Mouse (Mus musculus): Measurements from ENCODE around the gene Acot3. TPM values are rescaled to one million over a fixed set of nuclear protein-coding genes. Genes with fewer than 3 reads are reported as not detected.
"Not testable (repeated sequence)": the region's sequence is repeated elsewhere in the genome, so short reads cannot be mapped to it uniquely, and the experiment has no call there.

The Acot3 gene
- polyA plus RNA-seq, 1 experiment from 2014 or later = 0.34 TPM

DNA sequence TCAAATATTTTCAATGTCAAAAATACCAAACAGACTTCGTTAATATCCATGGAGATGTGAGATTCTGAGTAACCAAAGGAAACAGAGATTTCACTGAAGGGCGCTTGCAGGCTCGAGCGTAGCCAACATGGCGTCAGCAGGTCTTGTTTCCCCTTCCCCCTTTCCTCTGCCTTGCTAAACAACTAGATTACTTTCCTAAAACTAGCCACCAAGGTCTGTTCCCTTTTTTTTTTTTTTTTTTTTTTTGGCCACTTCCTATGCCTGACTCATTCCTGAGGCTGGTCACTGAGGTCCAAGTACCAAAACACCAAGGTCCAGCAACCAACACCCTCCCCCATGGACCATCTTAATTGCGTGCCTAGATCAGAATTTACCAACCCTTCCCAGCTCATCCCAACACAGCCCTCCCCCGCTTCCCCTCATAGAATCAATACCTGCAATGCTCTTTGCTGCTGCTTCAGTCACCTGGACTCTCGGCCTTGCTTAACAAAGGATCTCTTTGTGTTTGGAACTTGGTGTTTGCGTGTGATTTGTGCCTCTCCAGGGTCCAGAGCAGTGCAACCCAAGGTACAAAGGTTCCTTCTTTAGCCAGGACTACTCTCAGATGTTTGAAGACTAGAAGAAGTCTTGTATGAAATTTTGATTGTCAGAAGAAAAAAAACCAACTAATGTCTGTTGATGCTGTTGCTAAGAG lies 28.7 kb upstream of the Acot3 start:
- Histone ChIP-seq H3K4me3 (no peak overlapping the region), H3K27ac (peak overlapping the region; percentile 7; the same call in 1 of the 2 replicates), H3K4me1 (no peaks in the 10 kb centered on the region), H3K9ac (no peak overlapping the region), H3K4me2 (replicated peaks) (no peak overlapping the region), H3K27me3 (no peaks in the 10 kb centered on the region), H3K36me3 (no peaks in the 10 kb centered on the region), H3K9me3 (replicated peaks) (no peaks in the 10 kb centered on the region)
- WGBS = 82% methylated on average over 9 of the region's 9 CpGs
- no peak for ATAC-seq (ENCODE audit: low FRiP score)

DNA sequence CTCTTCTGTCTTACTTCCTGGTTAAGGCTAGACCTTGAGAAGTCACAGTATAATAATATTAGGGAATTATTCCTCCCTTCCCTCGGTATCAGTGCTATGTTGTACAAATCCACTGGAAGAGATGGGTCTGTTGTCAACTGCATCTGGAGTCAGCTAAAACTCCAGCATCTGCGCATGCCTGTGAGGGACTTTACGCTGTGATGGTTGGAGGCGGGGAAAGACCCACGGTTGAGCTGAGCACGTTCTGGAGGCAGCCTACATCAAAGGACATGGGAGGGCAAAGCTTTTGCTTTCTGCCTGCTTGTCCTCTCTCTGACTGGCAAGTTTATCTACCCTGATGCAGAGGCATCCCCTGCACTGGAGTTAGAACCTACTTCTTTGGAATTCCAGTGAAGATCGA lies 26.1 kb upstream of the Acot3 start:
- H3K27ac ChIP-seq = no peak overlapping the region
- H3K36me3 ChIP-seq = no peaks in the 10 kb centered on the region
- H3K9me3 ChIP-seq (replicated peaks) = no peaks in the 10 kb centered on the region
- H3K9ac ChIP-seq = no peak overlapping the region
- H3K4me2 ChIP-seq (replicated peaks) = no peak overlapping the region
- H3K27me3 ChIP-seq = no peaks in the 10 kb centered on the region
- H3K4me1 ChIP-seq = no peaks in the 10 kb centered on the region
- no peak overlapping the region for H3K4me3 ChIP-seq
- ATAC-seq (ENCODE audit: low FRiP score) = no peak
- WGBS = 81% methylated on average over 7 of the region's 7 CpGs

DNA sequence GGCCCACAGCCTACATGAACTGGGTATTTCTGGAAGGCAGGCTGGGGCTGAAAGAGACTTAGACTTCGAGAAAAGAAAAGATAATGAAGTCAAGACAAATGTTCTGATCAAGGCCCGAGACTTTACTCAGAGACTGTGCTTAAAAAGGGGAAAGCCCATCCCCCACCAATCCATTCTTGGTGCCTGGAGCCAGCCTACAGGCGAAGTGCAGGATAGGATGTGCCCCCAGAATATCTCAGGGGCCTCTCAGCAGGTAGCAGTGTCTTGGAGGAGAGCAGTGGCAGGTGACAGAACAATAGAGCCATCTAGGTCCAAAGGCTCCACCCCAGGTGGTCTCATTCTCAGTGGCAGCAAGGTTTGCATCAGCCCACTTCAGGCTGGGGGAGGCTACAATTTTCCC lies 23.6 kb upstream of the Acot3 start:
- H3K36me3 ChIP-seq; H3K9ac ChIP-seq; H3K27me3 ChIP-seq; H3K27ac ChIP-seq; H3K4me1 ChIP-seq; H3K4me2 ChIP-seq (replicated peaks); H3K9me3 ChIP-seq (replicated peaks); ATAC-seq (ENCODE audit: low FRiP score); H3K4me3 ChIP-seq: not testable (repeated sequence)
- 29% methylated on average over 3 of the region's 3 CpGs for WGBS

DNA sequence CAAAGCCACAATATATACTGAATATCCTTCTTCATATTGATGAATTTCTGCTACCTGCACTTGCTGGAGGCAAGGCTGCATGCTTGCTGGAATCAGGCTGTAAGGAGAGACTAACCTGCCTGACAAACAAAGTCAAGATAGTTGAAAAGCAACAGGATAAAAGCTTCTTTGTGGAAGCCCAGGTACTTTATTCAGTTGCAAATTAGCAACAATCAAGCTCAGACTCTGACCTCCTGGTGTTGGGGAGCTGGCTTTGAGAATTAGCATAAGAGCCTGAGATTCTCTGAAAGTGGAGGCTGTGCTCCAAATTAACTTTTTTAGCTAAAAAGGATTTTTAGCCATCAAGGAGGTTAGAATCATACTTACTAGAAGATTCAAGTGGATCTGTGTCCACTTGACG lies 22.9 kb upstream of the Acot3 start:
- H3K36me3 ChIP-seq; H3K9me3 ChIP-seq (replicated peaks); H3K4me2 ChIP-seq (replicated peaks); H3K9ac ChIP-seq; H3K4me3 ChIP-seq; H3K27ac ChIP-seq; H3K4me1 ChIP-seq; H3K27me3 ChIP-seq; ATAC-seq (ENCODE audit: low FRiP score): not testable (repeated sequence)
- WGBS = 87% methylated on average over 1 of the region's 1 CpGs

DNA sequence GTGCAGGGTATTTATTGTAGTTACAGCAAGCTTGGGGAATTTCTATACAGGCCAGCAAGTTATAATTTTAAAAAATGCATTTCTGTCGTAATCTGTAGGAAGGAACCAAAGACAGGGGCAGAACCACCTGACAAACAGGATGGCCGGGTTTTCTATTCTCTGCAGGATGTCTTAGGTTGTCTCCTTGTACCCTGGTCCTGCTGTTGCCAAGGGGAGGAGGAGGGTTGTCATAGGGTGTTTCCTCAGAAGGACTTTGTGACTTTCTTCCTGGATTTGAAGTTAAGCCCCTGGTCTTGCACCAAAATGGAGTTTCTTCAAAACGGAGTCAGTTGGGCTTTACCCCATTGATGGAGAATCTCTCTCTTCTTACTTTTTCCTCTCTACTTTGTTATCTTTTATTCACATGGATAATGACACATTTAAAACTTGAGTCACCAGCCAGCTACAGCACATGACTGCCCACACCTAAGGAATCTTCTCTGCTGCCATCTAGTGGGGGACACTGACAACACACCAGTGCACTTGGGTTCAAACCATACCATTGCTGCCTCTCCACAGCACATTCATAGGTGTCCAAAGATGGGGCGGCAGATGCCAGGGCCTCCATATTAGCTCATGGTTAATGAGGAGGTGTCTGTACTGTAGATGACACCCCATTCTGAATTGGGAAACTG lies 21.1 kb upstream of the Acot3 start:
- Histone ChIP-seq H3K9me3 (replicated peaks) (no peaks in the 10 kb centered on the region), H3K27ac (no peak overlapping the region), H3K4me3 (no peak overlapping the region), H3K4me2 (replicated peaks) (no peak overlapping the region), H3K9ac (no peak overlapping the region), H3K36me3 (no peaks in the 10 kb centered on the region), H3K27me3 (no peaks in the 10 kb centered on the region), H3K4me1 (no peaks in the 10 kb centered on the region)
- ATAC-seq (ENCODE audit: low FRiP score) = 0 out of 2 replicates have a peak, but pooled peaks have one; percentile 60
- WGBS = 69% methylated on average over 4 of the region's 4 CpGs

DNA sequence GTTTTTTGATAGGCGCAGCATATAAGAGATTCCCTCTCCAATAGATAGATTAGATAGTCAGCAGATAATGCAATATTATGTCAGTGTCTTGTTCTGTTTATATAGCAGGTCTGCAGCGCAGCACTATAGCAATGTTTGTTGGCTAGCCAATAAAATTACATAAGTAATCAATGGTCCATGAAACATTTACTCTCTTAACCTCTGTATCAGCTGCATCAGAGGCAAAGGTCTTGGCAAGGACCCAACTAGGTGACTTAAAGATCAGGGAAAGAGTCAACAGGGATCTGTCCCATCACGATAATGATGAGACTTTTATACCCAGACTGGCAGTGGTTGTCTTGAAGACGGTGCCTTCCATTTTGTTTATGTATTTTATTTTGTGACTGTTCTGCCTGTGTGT lies 19.1 kb upstream of the Acot3 start:
- H3K36me3 ChIP-seq = no peaks in the 10 kb centered on the region
- H3K27ac ChIP-seq = no peak overlapping the region
- H3K4me3 ChIP-seq = no peak overlapping the region
- 93% methylated on average over 4 of the region's 4 CpGs for WGBS
- H3K4me1 ChIP-seq = no peaks in the 10 kb centered on the region
- no peak overlapping the region for H3K9ac ChIP-seq
- no peak for ATAC-seq (ENCODE audit: low FRiP score)
- no peak overlapping the region for H3K4me2 ChIP-seq (replicated peaks)
- H3K27me3 ChIP-seq = peaks cover 5% of the 10 kb centered on the region; the same call in 1 of the 2 replicates
- H3K9me3 ChIP-seq (replicated peaks) = no peaks in the 10 kb centered on the region

DNA sequence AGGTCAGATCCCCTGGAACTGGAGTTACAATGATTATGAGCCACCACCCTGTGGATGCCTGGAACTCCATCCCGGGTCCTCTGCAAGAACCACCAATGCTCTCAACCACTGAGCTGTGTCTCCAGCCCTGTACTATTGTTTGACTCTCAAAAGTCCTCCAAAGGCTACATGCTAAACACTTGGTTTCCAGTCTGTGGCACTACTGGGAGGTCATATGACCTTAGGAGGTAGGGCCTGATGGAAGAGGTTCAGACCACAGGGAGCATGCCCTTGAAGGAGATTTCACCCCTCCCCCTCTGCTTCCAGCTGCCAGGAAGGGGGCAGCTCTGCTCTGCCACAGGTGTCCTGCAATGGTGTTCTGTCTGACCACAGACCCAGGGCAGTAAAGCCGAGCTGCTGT lies 18.6 kb upstream of the Acot3 start:
- not testable (repeated sequence) for H3K4me2 ChIP-seq (replicated peaks); H3K4me3 ChIP-seq; H3K27ac ChIP-seq; H3K27me3 ChIP-seq; H3K9me3 ChIP-seq (replicated peaks); H3K9ac ChIP-seq; H3K4me1 ChIP-seq; H3K36me3 ChIP-seq; ATAC-seq (ENCODE audit: low FRiP score)
- 82% methylated on average over 2 of the region's 2 CpGs for WGBS

DNA sequence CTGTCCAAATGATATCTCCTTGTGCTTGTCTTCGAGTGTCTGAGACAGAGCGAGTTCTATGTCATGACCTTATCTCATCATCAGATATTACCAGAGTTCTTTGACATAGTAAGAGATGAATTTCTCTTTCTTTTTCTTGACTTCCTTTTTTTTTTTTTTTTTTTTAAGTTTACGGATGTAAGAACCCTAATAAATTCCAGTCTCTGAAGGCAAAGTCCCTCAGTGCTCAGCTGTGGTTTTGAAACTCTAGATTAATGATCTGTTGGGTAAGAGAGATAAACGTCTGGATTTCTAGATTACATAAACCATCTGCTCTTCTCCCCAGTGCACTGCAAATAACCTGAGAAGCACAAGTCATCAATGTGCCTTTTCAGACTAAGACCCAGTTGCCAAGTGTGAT lies 17.8 kb upstream of the Acot3 start:
- H3K27me3 ChIP-seq = peaks cover 6% of the 10 kb centered on the region; the same call in 1 of the 2 replicates
- no peak overlapping the region for H3K9ac ChIP-seq
- WGBS = 73% methylated on average over 4 of the region's 4 CpGs
- H3K4me3 ChIP-seq = no peak overlapping the region
- H3K4me1 ChIP-seq = no peaks in the 10 kb centered on the region
- H3K9me3 ChIP-seq (replicated peaks) = no peaks in the 10 kb centered on the region
- H3K36me3 ChIP-seq = no peaks in the 10 kb centered on the region
- no peak for ATAC-seq (ENCODE audit: low FRiP score)
- H3K27ac ChIP-seq = no peak overlapping the region
- H3K4me2 ChIP-seq (replicated peaks) = no peak overlapping the region

DNA sequence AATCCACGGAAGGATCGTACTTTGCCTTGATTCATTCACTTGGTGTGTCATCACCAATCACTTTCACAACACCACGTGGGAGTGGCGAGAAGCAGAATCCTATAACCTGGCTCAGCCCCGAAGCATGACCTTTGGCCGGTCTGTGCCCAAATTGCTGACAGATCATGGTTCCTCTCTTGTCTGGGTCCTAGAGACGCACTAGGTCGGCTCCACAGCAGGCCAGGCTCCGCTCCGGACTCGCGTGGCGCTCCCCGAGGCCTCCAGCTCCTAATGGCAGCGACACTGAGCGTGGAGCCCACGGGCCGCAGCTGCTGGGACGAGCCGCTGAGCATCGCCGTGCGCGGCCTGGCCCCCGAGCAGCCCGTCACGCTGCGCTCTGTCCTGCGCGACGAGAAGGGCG lies 13.7 kb upstream of the Acot3 start, which contains the start of gene Acot4:
Acot4 (plus strand) TSS at position 139 of the 400 bp plus-strand sequence.
- H3K4me1 ChIP-seq, H3K27ac ChIP-seq, H3K27me3 ChIP-seq, H3K36me3 ChIP-seq: not testable (repeated sequence)
- Histone ChIP-seq H3K9me3 (replicated peaks) (peaks cover 12% of the 10 kb centered on the region), H3K4me3 (peak within 1 kb of the TSS; percentile 42), H3K9ac (peak within 1 kb of the TSS; percentile 59), H3K4me2 (replicated peaks) (peak within 1 kb of the TSS; percentile 58)
- peak; percentile 8; the same call in 1 of the 2 replicates for ATAC-seq (ENCODE audit: low FRiP score)
- WGBS = 11% methylated on average over 25 of the region's 32 CpGs

DNA sequence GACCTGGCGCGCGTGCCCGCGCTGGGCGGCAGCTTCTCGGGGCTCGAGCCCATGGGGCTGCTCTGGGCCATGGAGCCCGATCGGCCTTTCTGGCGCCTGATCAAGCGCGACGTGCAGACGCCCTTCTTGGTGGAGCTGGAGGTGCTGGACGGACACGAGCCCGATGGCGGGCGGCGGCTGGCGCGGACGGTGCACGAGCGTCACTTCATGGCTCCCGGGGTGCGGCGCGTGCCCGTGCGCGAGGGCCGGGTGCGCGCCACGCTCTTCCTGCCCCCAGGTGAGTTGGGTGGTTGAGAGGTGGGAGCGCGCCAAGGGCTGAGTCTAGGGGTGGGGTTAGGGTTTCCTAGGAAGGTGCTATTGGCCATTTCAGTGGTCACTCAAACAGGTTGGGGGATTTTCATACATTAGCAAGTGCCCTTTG lies 13.2 kb upstream of the Acot3 start, which contains the start of gene Gm49366:
Gm49366 (plus strand) TSS at position 245 of the 421 bp plus-strand sequence.
- ATAC-seq (ENCODE audit: low FRiP score) = peak; percentile 46; the same call in 1 of the 2 replicates
- H3K36me3 ChIP-seq, H3K4me1 ChIP-seq, H3K27me3 ChIP-seq, H3K27ac ChIP-seq: not testable (repeated sequence)
- peaks cover 12% of the 10 kb centered on the region for H3K9me3 ChIP-seq (replicated peaks)
- peak within 1 kb of the TSS; percentile 42 for H3K4me3 ChIP-seq
- H3K4me2 ChIP-seq (replicated peaks) = peak within 1 kb of the TSS; percentile 58
- H3K9ac ChIP-seq = peak within 1 kb of the TSS; percentile 59
- 6% methylated on average over 39 of the region's 39 CpGs for WGBS

DNA sequence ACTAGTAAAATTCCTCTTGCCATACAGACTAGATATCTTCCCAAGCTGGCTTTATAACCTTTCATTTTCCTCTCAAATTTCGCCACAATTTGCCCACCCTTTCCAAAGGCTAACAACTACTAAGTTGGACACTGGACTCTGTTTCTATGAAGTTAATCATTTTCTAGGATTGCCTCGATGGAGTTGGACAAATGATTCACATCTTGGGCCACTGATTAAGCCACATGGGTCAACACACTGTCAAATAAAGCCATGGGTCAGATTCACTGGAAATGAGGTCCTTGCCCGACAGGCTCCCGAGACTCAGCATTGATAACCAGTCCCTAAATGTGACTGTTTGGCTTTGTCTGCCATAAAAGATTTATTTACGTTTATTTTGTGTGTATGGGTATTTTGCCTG lies 9.7 kb upstream of the Acot3 start:
- Histone ChIP-seq H3K36me3 (no peaks in the 10 kb centered on the region), H3K4me2 (replicated peaks) (no peak overlapping the region), H3K4me1 (no peaks in the 10 kb centered on the region), H3K9me3 (replicated peaks) (peaks cover 12% of the 10 kb centered on the region), H3K4me3 (no peak overlapping the region), H3K9ac (no peak overlapping the region), H3K27ac (no peak overlapping the region), H3K27me3 (peaks cover 6% of the 10 kb centered on the region; the same call in 1 of the 2 replicates)
- no peak for ATAC-seq (ENCODE audit: low FRiP score)
- WGBS = 87% methylated on average over 5 of the region's 5 CpGs

DNA sequence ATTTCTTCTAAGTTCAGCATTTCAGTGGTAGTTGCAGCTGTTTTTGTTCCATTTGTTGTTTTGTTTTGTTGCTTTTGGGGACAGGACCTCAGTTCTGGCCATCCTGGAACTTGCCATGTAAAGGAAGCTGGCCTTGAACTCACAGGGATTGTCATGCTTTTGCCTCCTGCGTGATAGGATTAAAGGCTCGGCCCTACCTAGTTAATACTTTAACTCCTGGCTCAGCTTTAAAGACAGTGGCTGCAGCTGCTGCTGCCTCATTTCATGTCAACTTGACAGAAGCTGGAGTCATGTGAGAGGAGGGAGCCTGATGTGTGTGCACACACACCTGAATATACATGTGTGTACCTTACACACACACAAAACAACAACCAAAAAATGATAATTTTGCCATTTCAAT lies 7.9 kb upstream of the Acot3 start:
- 76% methylated on average over 2 of the region's 2 CpGs for WGBS
- Histone ChIP-seq H3K27me3 (no peaks in the 10 kb centered on the region), H3K27ac (no peak overlapping the region), H3K4me1 (no peaks in the 10 kb centered on the region), H3K9ac (no peak overlapping the region), H3K4me2 (replicated peaks) (no peak overlapping the region), H3K4me3 (no peak overlapping the region), H3K9me3 (replicated peaks) (peaks cover 21% of the 10 kb centered on the region), H3K36me3 (no peaks in the 10 kb centered on the region)
- no peak for ATAC-seq (ENCODE audit: low FRiP score)

DNA sequence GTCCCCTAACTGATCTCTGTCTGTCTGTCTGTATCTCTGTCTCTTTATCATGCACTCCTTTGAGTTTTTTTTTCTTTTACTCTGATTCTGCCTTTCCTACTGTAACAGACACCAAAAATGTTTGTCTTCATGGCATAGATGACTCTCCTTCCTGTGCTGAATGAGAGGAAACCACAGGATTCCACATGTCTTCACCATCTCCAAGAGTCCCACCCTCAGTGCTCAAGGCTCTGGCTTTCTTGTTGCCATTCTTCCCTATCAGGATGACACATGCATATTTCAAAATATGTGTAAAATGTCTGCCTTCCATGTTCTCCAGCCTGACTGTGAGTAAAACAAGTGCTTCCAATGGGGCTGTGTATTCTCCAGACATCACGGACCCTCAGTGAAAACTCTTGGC lies 5.0 kb upstream of the Acot3 start:
- WGBS = 92% methylated on average over 1 of the region's 1 CpGs
- no peak overlapping the region for H3K9ac ChIP-seq
- no peak overlapping the region for H3K27ac ChIP-seq
- no peaks in the 10 kb centered on the region for H3K4me1 ChIP-seq
- ATAC-seq (ENCODE audit: low FRiP score) = no peak
- peaks cover 9% of the 10 kb centered on the region; the same call in 1 of the 2 replicates for H3K9me3 ChIP-seq (replicated peaks)
- no peak overlapping the region for H3K4me2 ChIP-seq (replicated peaks)
- peaks cover 2% of the 10 kb centered on the region; the same call in 1 of the 2 replicates for H3K27me3 ChIP-seq
- no peak overlapping the region for H3K4me3 ChIP-seq
- H3K36me3 ChIP-seq = no peaks in the 10 kb centered on the region
